Mouse (Mus musculus) CD4-positive, CD25-positive, alpha-beta regulatory T cell, adult 4 months (primary cell): ENCODE measurements around the gene Rnf144a. TPM values are rescaled to one million over a fixed set of nuclear protein-coding genes. Genes with fewer than 3 reads are reported as not detected.

Source experiments
- ATAC-seq: one replicate; pipeline ENCODE4 v1.8.0; 2017
- polyA plus RNA-seq, 2 experiments: library from polyadenylated mRNA; unstranded; fragments of 100-300 nt; shearing (Covaris generic); gene quantifications; one replicate each; pipeline ENCODE4 v1.2.1; 2017

The Rnf144a gene
- polyA plus RNA-seq, 2 experiments from 2014 or later: 4.9 to 6.5 TPM

DNA sequence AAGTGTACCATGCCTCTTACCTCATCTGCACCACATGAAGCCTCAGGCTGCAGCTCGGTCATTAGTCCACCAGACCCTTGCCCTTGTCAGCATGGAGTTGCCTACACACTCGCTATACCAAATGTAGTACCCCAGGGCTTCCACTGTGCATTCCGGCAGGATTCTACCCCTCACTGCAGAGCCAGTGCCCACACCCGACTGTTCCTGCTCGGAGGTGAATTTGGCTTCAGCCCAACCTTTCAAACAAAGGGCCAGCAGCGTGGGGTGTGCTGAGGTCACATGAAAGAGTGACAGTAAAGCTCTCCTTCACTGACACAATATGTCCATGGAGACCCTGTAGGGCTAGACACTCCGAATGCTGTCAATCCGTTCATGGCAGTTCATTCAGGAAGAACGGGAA, 6.3 kb downstream of the Rnf144a start:
- ATAC-seq: no peak

DNA sequence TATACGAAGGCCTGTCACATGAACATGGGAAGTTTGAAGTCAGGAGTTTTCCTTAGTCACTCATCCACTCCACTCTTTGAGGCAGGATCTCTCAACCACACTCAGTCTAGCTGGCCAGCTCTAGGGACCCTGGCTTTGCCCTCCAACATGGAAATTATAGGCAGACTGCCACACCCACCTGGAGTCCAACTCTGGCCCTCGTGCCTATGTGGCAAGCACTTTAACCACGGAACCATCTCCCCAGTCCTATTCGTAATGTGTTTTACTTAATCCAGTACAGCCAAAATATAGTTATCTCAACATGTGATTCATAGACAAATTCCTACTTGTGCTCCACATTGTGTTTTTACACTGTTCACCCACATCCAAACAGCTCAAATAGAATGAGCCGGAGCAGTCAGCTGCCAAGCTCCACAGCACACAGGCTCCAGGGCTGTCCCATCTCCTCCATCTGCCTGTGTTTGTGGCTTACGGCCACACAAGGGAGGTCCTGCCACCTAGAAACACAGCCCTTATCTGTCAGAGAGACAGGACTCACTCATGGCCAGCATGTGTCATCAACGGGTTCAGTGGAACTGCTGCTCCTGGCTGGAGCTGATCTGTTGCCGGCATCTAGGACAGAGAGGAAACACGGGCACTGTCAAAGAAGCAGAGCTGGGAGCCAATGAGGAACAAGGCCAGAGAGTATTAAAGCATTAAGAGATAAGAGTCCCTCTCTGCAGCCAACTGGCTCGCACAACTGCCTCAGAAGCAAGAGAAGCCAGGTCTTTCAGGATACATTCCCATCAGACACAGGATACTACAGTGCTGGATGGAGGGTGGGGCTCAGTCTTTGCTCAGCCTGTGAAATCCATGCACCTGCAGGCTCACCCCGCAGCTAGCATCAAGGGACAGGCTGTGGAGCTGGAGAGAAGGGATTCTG, 10.0 kb downstream of the Rnf144a start:
- no peak for ATAC-seq

DNA sequence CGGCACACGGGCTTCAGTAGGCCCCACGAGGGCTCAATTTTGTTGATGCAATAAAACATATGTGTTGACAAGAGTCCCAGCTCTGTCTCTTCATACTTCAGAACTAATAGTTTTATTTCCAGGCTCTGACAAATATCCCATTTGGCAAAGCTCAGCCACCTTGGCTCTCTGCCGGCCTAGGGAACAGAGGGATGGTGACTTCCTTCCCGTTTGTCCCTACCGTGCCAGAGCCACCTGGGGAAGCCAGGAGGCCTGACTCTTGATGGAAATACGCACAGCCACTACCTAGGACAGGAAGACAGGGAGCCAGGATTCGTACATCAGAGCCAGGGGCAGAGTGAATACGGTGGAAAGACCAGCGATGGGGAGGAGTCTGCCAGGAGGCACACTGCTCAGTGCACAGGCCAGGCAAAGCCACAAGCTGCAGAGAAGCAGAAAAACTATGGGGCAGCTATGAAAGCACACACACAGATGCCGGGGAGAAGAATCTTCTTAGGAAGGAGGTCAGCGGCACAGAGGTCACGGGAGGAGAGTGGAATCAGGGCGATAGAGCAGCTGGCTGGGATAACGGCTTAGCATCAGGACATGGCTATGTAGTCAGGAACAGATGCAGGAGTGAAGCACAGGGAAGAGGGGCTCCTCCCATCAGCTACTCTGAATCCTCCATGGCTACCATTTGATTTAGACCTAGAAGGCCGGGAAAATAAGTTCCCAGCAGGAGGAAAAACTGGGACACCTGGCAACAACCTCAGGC, 11.5 kb downstream of the Rnf144a start:
- no peak for ATAC-seq

DNA sequence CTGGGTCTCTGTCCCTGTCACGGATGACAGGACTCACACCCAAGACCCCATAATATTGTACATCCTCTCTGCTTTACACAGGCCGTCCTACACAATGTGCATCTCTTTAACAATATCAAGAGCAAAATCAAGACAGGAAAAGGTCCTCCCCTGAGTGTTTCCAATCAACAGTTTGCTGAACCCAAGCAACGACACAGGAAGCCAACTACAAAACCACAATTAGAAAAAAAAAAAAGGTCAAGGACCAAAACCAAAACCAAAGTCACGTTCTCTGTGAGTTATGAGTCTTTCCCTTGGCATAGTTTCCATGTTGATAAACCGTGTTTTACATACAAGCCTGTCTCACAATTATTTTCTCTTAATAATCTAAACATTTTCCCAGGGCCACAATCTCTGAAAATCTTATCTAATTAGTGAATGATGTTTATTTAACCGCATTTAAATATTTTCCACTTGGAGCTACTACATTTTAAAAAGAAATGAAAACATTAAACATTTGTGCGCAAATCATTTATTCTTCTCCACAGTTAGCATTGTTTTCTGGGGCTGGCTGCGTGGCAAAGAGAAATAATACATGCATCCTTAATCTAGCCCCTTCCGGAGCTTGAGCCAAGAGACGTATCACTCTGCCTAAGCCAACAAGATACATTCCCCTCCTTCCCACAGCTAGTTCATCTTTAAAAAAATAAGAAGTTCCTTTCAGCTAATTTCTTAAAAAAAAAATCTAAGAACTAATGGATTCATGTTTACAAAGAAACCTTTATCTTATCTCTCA, 13.2 kb downstream of the Rnf144a start:
- peak; percentile 88 for ATAC-seq

DNA sequence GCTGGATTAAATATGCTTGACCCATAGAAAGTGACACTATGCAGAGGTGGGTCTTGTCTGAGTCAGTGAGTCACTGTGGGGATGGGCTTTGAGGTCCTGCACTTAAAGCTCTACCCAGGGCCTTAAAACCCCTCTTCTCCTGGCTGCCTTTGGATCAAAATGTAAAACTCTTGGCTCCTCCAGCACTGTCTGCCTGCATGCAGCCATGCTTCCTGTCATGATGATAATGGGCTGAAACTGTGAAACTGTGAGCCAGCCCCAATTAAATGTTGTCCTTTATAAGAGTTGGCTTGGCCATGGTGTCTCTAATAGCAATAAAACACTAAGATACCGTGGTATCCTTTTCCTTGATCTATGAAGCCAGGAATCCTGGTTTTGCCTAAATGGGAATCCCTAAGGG, 13.8 kb downstream of the Rnf144a start:
- peak; percentile 53 for ATAC-seq

DNA sequence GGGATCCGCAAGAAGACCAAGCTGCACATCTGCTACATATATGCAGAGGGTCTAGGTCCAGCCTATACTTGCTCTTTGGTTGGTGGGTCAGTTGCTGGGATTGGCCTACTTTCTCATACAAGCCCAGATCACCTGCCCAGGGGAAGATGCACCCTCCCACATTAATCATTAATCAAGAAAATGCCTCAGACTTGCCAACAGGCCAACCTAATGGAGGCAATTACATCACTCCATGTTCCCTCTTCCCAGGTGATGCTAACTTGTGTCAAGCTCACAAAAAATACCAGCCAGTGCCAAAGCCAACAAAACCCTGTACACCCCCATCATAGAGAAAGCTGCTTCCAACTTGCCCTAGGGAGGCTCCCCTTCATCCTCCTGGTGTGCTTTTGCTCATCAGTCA, 14.3 kb downstream of the Rnf144a start:
- ATAC-seq: peak; percentile 28

DNA sequence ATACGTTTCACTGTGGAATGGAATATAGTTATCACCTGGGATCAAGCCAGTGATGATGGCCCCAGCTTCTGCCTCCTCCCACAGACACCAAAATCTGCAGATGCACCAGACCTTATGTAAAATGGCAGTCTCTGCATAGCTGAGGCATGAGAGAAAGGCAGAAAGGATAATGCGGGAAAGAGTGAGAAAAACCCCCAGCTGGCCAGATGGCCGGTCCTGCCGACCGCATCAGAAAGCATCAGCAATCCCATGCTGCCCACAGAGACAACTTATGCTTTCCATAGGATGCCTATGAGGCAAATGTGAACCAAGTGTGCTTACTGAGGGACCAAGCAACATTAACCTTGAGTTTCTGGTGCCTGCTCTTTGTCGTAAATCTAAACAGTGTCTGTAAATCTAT, 15.7 kb downstream of the Rnf144a start:
- ATAC-seq: no peak

DNA sequence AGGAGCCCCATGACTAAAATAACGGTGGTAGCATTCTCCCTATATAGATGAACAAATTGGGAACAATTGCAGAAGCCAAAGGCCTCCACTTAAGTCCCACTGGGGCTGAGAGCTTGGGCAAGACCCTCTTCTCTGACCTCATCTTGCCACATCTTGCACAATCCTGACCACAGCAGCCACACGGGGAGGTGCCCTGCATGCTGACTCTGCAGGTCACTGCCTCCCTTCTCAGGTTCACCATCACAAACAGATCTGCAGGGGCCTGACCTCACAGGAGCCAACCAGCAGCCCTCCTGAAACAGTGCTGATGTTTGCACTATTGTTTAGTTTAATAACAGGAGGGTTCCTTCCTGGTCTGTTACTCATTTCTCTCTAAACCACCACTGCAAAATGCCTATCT, 16.5 kb downstream of the Rnf144a start:
- ATAC-seq: no peak

DNA sequence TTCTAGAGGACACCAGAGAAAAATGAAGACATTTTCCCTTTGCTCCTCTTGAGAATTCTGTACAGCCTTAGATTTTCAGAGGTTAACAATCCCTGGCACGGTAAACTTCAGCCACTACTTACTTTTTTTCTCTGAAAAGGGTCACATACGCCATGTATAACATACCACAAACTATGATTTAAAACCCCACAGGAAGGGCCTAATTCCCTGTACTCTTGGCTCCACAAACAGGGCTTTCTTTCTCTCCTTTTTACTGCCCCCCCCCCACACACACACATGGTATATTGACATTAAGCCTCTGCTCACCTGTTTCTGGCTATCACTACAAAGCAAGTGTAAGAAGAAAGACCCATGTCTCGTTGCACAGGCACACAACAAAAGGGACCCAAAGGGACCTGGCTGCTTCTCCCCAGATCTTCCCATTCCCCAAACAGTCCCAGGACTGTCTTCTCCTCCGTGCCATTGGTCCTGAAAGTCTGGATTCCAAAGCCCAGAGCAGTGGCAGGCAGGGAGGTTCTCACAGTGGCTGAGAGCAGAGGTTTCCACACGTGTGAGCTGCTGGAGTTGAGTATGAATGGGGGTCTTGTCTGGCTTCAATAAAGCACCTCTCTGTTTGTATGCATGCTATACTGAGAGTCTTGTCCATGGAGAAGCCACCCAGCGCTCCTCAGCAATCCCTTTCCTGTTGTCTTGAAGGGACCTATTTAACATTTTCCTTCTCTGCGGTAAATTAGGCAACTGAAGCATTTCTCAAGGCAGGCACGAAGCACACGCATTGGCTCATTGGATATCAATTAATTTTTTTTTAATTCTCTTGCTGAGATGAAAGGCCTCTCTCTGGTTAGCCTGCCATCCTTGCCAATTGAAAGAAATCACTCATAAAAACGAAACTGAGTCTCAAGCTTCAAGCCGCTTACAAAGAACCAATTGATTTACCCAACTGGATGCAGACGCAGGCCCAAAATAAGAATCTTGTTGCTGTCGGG, 20.3 kb downstream of the Rnf144a start:
- ATAC-seq: no peak

DNA sequence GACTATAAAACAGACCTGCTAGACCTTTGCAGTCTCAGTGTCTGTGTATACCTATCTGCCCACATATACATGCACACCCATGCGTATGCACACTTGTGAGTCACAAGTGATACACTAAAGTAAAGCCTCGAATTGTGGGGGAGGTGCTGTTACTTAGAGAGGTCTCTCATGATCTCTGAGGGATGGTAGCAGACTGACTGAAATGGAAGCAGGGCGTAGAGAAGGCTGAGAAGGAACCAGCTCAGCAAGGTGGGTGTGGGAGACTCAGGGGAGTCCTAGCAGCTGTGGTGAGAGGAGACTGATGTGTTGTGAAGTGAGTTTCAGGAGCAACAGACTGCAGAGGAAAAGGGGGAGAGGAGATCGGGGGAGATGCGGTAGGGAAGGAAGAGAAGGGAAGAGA, 21.8 kb downstream of the Rnf144a start:
- no peak for ATAC-seq

DNA sequence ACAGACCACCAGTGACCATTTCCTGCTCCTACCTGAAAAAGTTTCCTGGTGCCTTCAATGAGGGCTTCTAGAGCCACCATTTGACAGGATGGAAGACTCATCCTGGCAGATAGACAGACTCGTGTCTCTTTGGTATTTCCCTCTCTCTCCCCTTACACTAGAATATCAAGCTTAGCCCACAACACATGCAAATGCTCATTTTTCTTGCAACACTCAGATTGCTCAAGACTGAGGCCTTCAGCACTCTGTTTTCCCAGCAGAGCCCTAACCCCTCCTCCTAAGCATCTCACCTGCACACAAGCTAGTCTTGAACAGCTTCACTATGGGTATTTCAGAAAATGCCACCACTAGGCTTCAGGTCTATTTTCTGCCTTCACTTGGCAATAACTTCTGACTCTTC, 23.9 kb downstream of the Rnf144a start:
- ATAC-seq: no peak

DNA sequence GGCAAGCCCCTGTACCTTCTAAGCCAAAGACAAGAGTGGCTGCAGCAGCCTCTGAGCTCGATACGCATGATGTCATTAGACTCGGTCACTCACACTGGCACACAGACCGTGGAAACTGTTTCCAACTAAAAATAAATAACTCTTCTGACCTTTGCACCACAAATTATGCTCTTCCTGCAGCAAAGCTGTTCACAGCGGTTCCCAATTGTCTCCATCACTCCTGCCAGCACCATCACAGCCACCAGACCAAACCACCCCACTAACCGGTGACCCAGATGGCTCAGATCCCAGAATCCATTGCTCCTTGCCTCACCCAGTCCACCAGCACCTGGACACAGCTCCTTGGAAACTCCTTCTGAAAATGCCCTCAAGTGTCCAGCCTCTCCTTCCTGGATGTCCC, 27.5 kb downstream of the Rnf144a start:
- no peak for ATAC-seq

DNA sequence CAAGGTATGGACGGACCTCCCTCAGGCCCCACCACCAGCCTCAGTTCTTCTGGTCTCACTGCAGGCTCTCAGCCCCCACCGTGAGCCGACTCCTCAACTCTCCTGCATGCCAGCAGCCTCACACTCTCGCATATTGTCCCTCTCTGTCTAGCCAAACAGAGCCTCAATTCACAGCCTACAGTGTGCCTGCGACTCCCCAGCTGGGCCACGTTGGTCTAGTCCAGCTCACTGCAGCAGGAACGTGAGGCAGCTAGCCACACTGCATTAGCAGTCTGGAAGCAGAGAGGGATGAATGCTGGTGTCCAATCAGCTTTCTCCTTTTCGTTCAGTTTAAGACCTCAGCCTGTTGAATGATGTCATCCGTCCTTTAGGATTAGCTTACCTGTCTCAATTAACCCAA, 28.1 kb downstream of the Rnf144a start:
- no peak for ATAC-seq

DNA sequence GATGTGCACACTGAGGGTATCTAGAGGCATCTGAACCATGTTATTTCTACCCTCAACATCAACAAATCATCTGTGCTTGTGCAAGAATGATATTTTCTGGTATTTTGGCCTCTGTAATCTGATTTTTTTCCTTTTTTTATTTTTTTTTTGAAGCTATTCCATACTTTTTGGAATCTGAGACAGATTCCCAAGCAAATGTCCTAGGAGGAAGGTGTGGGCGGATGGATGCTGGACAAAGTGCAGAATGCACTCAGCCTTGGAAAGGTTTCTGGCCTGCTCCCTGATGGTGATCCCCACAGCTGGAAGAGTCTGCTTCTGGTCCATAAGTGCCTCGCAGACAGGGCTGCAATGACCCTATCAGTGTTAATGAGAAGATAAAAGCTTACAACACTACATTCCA, 28.9 kb downstream of the Rnf144a start:
- no peak for ATAC-seq

DNA sequence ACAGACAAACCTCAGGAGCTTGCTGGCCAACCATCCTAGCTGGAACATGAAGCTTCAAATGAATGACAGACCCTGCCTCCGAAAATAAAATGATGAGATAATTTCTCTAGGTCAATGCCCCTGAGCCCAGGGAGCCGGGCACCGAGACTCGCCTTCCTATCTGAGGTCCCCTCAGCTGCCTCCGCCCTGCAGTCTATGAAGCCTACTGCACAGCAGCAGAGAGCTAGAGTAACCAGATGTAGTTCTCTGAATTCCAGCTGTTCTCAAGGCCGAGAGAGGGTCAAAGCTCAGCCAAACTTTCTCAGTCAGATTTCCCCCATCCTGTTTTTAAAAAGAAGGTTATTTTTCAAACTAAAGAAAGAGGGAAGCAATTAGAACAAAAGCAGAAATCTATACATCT, 29.3 kb downstream of the Rnf144a start:
- ATAC-seq: no peak

DNA sequence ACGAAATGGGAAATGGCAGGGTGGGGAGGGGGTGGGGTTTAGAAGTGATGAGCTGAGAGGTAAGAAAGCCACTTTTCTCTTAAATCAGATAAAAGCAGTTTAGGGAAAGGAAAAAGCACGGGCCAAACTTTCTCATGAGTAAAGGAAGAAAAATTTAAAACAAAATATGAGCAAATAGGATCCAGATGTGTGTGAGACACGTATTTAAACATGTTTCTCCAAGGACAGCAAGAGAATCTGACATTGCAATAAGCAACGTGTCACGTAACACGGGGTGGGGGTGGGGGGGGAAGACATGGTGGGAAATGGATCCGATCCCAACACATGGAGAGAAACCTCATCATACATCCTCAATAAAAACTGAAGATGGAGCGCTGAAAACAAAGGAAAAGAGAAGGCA, 33.3 kb downstream of the Rnf144a start:
- ATAC-seq: no peak

DNA sequence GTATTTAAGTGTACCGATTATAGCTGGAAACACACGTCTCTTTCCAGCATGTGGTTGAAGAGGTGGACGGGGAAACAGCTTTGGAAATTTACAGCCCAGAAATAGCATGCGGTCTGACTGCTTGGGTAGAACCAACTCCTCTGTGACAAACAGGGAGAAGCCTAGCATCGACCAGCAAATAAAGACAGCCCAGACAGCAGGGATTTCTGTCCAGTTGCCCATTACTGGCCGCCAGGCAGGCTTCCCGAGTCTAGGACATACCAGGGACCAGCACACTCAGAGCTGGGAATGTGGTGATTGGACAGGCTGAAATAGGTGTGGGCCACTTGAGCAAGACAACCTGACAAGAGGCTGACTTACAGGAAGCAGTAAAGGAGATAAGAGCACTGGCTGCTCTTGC, 35.3 kb downstream of the Rnf144a start:
- no peak for ATAC-seq

DNA sequence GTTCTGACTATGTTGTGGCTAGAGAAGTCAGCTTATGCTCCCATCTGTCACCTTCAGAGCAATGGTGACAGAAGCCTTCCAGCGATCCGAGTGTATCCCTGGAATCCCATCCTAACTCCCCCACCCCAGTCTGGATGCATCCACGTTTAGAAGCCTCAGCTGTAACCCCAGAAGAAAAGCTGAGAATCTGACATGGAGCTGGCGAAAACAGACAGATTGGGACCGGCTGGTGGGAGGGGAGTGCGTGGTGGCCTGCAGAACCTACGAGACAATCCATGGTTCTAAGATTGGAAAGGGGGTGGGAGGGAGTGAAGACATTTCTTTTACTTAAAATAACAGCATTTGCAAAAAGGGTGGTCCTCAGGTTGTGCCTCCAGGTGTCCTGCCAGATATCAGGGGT, 37.4 kb downstream of the Rnf144a start:
- no peak for ATAC-seq

DNA sequence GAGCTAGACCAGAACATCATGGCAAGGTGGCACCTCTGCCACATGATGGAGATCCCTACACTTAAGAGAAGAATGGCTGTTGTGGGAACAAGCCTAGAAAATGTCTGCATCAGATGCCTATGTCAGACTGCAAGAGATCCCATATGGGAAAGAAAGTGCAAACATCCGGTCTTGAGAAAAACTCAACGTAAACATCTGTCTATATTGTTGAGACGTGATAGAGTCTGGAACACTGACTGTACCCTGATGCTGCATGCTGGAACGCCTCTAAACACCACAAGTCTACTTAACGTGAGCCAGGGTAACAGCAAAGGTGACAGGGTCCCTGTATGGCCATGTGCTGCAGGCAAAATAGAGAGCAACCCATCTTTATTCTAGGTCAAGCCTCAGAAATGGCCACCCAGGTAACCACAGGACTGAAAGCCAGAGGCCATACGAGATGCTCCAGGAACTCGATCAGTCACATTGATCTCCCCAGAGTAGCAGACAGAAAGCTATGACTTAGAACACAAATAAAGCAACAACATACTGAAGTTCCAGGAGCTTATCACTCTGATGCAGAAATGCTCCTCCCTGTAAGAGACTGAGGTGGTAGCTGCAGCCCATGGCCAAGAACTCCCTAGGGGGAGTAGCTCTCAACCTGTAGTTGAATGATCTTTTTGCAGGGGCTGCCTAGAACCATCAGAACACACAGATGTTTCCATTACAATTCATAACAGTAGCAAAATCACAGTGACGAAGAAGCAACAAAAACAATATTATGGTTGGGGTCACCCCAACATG, 38.3 kb downstream of the Rnf144a start:
- ATAC-seq: no peak

DNA sequence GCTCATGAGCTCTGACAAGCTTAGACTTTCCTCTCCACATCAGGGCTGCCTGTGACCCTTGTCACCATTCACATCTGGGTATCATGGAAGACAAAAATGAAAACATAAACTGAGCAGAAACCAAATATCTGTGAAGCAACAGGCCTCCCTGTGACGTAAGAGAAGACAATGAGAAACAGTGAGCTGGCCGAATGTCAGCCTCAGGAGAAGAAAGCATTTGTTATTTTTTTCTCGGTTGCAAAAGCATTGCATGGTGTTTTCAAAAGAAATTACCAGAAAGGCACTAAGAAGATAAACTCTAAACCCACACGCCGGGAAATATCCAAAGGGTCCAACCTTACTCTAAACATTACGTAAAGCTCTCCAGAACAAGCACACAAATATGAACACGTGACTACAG, 41.3 kb downstream of the Rnf144a start:
- ATAC-seq: no peak

DNA sequence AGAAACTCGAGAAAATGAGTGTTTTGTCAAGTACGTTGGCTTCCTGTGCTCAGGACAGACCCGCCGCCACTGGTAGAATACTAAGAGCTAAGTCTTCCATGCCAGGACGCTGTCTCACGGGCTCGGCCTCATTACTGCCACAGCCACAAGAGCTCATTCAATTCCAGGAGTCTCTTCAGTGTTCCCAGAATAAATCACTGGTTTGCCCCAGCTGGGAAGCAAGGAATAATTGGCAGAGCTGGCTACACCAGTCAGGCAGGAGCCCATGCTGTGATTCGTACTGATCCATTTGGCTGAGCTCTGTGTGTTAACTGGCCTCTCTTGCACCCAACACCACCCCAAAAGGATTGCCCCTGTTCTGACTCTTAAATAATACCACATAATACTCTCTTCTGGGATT, 45.0 kb downstream of the Rnf144a start:
- no peak for ATAC-seq
